Mouse (Mus musculus) liver, embryonic 15.5 days (tissue): Measurements from ENCODE around the gene Got1. TPM values are rescaled to one million over a fixed set of nuclear protein-coding genes. Genes with fewer than 3 reads are reported as not detected.

ENCODE experiments used
- ATAC-seq: fragments of 200-750 bp; cut with Nextera tagmentation; 2 replicates; pipeline ENCODE4 v1.8.0; 2017; ENCODE audit warnings: moderate number of reproducible peaks, mild to moderate bottlenecking, moderate library complexity; ENCODE audit not compliant: insufficient read depth
- H3K27ac ChIP-seq: fragments of 300-500 bp; sonication (generic); replicated peaks from 2 replicates; pipeline ENCODE4 v1.5.1; 2015; ENCODE audit warnings: mild to moderate bottlenecking, inconsistent platforms
- H3K27me3 ChIP-seq: fragments of 300-500 bp; sonication (generic); 2 replicates; pipeline ENCODE4 v1.6.1; 2015; ENCODE audit warnings: mild to moderate bottlenecking, inconsistent platforms
- H3K36me3 ChIP-seq: fragments of 300-500 bp; sonication (generic); replicated peaks from 2 replicates; pipeline ENCODE4 v1.6.1; 2015; ENCODE audit warnings: moderate library complexity, mild to moderate bottlenecking, inconsistent platforms
- H3K4me1 ChIP-seq: fragments of 300-500 bp; sonication (generic); replicated peaks from 2 replicates; pipeline ENCODE4 v1.6.1; 2015; ENCODE audit warnings: inconsistent platforms
- H3K4me2 ChIP-seq: fragments of 300-500 bp; sonication (generic); 2 replicates; pipeline ENCODE4 v1.6.1; 2015; ENCODE audit warnings: moderate library complexity, mild to moderate bottlenecking, inconsistent platforms
- H3K4me3 ChIP-seq: fragments of 300-500 bp; sonication (generic); replicated peaks from 2 replicates; pipeline ENCODE4 v1.5.1; 2015; ENCODE audit warnings: mild to moderate bottlenecking, inconsistent platforms
- H3K9ac ChIP-seq: fragments of 300-500 bp; sonication (generic); 2 replicates; pipeline ENCODE4 v1.6.1; 2015; ENCODE audit warnings: moderate library complexity, mild to moderate bottlenecking, inconsistent platforms
- H3K9me3 ChIP-seq: fragments of 300-500 bp; sonication (generic); replicated peaks from 2 replicates; pipeline ENCODE4 v1.6.1; 2016; ENCODE audit warnings: inconsistent platforms
- WGBS: fragments of 180-500 bp; shearing (Covaris S2); methylation state at CpG from one replicate; pipeline ENCODE4 v1.1.7; 2015; ENCODE audit warnings: mixed read lengths; ENCODE audit not compliant: insufficient replicate concordance; 5-methylcytosine and 5-hydroxymethylcytosine counted together
- polyA plus RNA-seq: library from polyadenylated mRNA; unstranded; fragments of >200 nt; fragmentation: Nextera tagmentation; extraction: Ambion mirVana; gene quantifications from 2 replicates; pipeline ENCODE4 v1.2.1, GENCODE M21; 2015

Gene Got1
- polyA plus RNA-seq, 1 experiment from 2014 or later = 19.8 TPM

- 51% methylated on average over 9 of the region's 9 CpGs for WGBS
- Histone ChIP-seq H3K27me3 (no peaks in the 10 kb centered on the region), H3K4me2 (no peak overlapping the region)
These were observed 43.9 kb downstream of the Got1 start for GRCm38 (mm10) chr19:43480512-43480911.

DNA sequence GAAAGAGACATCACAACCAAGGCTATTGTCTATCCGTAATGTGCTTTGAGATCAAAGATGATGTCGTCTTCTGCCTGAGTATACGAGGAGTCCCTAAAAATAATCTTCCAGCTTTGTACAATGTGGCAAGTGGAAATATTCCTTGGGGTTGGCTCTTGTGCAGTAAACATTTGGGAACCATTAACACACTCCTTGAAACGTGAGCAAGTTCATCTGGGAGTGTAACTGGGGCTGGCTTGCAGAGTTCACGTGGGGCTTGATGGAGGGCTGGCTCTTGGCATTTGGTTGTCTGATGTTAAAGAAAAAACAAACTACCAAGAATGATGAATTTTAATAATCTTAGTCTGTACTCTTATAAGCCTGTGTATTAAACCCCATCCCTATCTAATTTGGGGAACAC, 45.0 kb downstream of the Got1 start:
- Histone ChIP-seq H3K4me2 (no peak overlapping the region), H3K9ac (no peak overlapping the region), H3K4me3 (no peak overlapping the region), H3K27ac (no peak overlapping the region), H3K27me3 (no peaks in the 10 kb centered on the region), H3K4me1 (no peaks in the 10 kb centered on the region), H3K9me3 (no peaks in the 10 kb centered on the region), H3K36me3 (no peaks in the 10 kb centered on the region)
- WGBS = 73% methylated on average over 5 of the region's 5 CpGs
- ATAC-seq = no peak

More at GRCm38 (mm10) chr19:43480512-43480911, 43.9 kb downstream of the Got1 start:
- H3K9me3 ChIP-seq = no peaks in the 10 kb centered on the region
- no peak overlapping the region for H3K27ac ChIP-seq
- no peaks in the 10 kb centered on the region for H3K36me3 ChIP-seq
- H3K4me1 ChIP-seq = no peaks in the 10 kb centered on the region
- H3K4me3 ChIP-seq = no peak overlapping the region
- no peak overlapping the region for H3K9ac ChIP-seq
- ATAC-seq = no peak

- no peak for ATAC-seq
- no peaks in the 10 kb centered on the region for H3K4me1 ChIP-seq
- H3K4me2 ChIP-seq = no peak overlapping the region
- no peaks in the 10 kb centered on the region for H3K36me3 ChIP-seq
- no peak overlapping the region for H3K4me3 ChIP-seq
- 13% methylated on average over 5 of the region's 5 CpGs for WGBS
- no peak overlapping the region for H3K27ac ChIP-seq
- H3K27me3 ChIP-seq = no peaks in the 10 kb centered on the region
- no peaks in the 10 kb centered on the region for H3K9me3 ChIP-seq
- no peak overlapping the region for H3K9ac ChIP-seq
These were observed 45.5 kb downstream of the Got1 start for GRCm38 (mm10) chr19:43478891-43479290.

GRCm38 (mm10) chr19:43477436-43477835, 47.0 kb downstream of the Got1 start:
- 75% methylated on average over 5 of the region's 5 CpGs for WGBS
- H3K4me3 ChIP-seq = no peak overlapping the region
- H3K4me1 ChIP-seq = no peaks in the 10 kb centered on the region
- no peak overlapping the region for H3K9ac ChIP-seq
- H3K27ac ChIP-seq = no peak overlapping the region
- ATAC-seq = no peak
- H3K4me2 ChIP-seq = no peak overlapping the region
- H3K36me3 ChIP-seq = no peaks in the 10 kb centered on the region
- H3K9me3 ChIP-seq = no peaks in the 10 kb centered on the region
- H3K27me3 ChIP-seq = no peaks in the 10 kb centered on the region

DNA sequence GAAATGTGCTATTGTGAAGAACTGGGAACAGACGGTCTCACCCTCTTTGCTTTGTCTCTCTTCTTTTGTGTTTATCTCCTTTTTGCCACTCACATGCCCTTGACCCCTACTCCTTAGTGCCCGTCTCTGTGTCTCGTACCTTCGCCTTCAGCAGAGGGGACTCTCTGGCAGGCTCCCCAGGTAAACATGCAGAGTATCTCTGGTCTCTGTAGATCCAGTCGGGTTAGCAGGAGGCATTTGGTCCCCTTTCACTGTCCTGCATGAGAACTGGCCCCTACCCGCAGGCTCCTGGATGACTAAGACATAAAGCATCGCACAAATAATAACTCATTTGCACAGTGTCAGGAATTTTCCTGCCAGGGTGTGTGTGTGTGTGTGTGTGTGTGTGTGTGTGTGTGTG, 48.3 kb downstream of the Got1 start:
- H3K4me1 ChIP-seq = no peaks in the 10 kb centered on the region
- H3K27me3 ChIP-seq = no peaks in the 10 kb centered on the region
- H3K27ac ChIP-seq = no peak overlapping the region
- ATAC-seq = no peak
- WGBS = 57% methylated on average over 7 of the region's 7 CpGs
- no peak overlapping the region for H3K4me2 ChIP-seq
- no peak overlapping the region for H3K4me3 ChIP-seq
- H3K36me3 ChIP-seq = no peaks in the 10 kb centered on the region
- no peaks in the 10 kb centered on the region for H3K9me3 ChIP-seq
- H3K9ac ChIP-seq = no peak overlapping the region

DNA sequence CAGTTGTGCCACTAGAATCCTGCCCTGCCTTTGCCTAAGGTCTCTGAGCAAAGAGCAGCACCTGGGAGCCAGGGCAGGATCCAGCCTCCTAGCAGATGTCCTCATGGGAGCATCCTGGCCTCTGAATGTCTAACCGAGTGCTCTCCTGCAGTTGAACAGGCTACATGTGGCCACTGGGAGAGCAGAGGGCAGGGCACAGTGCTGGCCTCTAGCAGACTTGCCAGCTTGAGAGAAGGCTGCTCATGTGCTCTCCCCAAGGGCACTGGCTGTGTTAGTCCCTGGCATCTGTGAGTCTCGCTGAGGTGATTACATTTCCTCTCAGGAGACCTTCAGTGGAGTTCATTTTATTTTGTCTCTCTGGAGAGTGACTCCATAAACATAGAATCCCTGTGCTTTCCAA, 48.8 kb downstream of the Got1 start:
- ATAC-seq = no peak
- Histone ChIP-seq H3K27ac (no peak overlapping the region), H3K27me3 (no peaks in the 10 kb centered on the region), H3K4me3 (no peak overlapping the region), H3K4me1 (no peaks in the 10 kb centered on the region), H3K9ac (no peak overlapping the region), H3K9me3 (no peaks in the 10 kb centered on the region), H3K36me3 (no peaks in the 10 kb centered on the region), H3K4me2 (no peak overlapping the region)
- WGBS = 43% methylated on average over 2 of the region's 2 CpGs

GRCm38 (mm10) chr19:43472781-43473180, 51.6 kb downstream of the Got1 start:
- Histone ChIP-seq H3K4me2 (no peak overlapping the region), H3K36me3 (no peaks in the 10 kb centered on the region), H3K9ac (no peak overlapping the region), H3K27ac (no peak overlapping the region), H3K9me3 (no peaks in the 10 kb centered on the region), H3K4me1 (no peaks in the 10 kb centered on the region), H3K27me3 (no peaks in the 10 kb centered on the region), H3K4me3 (no peak overlapping the region)
- 77% methylated on average over 7 of the region's 7 CpGs for WGBS
- ATAC-seq = no peak

DNA sequence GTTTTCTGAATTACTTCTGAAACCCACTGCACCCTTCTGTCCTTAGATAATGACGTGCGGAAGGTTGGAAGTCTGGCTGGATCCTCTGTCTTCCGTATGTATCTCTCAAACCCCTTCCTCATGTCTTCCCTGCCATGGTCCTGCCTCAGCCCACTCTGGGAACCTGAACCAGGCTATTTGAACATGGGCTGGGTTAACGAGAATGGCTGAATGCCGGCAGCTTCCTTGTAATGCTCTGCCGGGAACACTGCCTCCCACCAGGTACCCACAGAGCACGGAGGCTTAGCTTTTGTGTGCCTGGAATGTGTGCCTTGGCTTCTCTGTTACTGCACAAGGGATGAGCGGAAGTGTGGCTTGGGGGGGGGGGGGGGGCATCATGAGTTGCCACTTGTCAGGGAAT, 52.1 kb downstream of the Got1 start:
- ATAC-seq = no peak
- H3K27ac ChIP-seq = no peak overlapping the region
- no peaks in the 10 kb centered on the region for H3K9me3 ChIP-seq
- no peaks in the 10 kb centered on the region for H3K36me3 ChIP-seq
- H3K9ac ChIP-seq = no peak overlapping the region
- H3K4me2 ChIP-seq = no peak overlapping the region
- H3K4me1 ChIP-seq = no peaks in the 10 kb centered on the region
- 70% methylated on average over 8 of the region's 8 CpGs for WGBS
- H3K27me3 ChIP-seq = no peaks in the 10 kb centered on the region
- no peak overlapping the region for H3K4me3 ChIP-seq

DNA sequence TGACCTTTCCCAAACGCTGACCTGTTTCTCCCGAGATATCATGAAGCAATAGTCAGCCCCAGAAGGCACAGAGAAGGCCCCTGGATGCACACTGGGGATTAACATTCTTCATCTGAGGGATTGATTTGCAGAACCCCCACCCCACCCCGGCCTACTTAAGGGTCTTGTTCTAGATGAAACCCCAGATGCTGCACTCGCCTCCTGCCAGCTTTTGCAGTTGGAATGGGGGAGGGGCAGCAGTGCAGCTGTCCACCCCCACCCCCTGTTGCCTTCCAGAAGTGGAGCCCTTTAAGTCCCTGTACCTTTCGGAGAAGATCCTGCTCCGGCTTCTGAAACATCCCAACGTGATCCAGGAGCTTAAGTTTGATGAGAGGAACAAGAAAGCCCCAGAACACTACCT, 55.1 kb downstream of the Got1 start:
- Histone ChIP-seq H3K27ac (no peak overlapping the region), H3K27me3 (no peaks in the 10 kb centered on the region), H3K4me3 (no peak overlapping the region), H3K4me2 (no peak overlapping the region), H3K4me1 (no peaks in the 10 kb centered on the region), H3K9me3 (no peaks in the 10 kb centered on the region), H3K9ac (no peak overlapping the region), H3K36me3 (no peaks in the 10 kb centered on the region)
- ATAC-seq = no peak
- 55% methylated on average over 7 of the region's 7 CpGs for WGBS

DNA sequence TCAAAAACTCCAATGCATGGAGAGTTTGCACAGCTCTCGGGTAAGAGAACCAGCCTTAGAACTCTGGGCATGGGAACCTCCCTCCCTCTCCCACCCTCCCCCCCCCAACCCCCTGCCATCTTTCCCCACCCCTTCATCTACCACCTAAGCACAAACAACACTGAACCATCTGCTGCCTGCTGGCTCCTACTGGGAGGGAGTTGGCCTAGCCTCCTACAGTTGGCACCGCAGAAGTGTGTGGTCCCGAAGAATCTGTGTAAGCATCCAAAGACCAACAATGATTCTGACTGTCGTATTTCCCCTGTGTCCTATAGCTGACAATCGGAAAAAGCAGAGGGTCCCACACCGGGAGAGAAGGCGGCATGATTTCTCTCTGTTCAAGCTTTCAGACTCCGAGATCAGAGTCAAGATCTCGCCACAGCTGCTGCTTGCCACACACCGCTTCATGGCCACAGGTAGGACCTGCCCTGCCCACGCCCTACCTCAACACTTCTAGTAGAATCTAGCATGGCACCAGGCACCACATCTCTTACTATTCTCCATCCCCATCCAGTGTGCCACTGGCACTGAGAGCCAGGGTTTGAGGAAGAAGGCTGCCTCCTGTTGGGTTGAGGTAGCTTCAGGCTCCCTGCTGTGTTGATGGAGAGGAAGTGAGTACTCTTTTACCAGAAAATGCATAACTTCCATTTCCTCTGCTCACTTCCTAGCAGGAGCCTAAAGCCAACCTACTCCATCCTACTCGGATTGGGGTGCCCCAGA, 56.3 kb downstream of the Got1 start:
- no peaks in the 10 kb centered on the region for H3K4me1 ChIP-seq
- no peaks in the 10 kb centered on the region for H3K36me3 ChIP-seq
- ATAC-seq = no peak
- H3K4me2 ChIP-seq = no peak overlapping the region
- H3K9ac ChIP-seq = no peak overlapping the region
- H3K9me3 ChIP-seq = no peaks in the 10 kb centered on the region
- no peak overlapping the region for H3K4me3 ChIP-seq
- no peak overlapping the region for H3K27ac ChIP-seq
- H3K27me3 ChIP-seq = no peaks in the 10 kb centered on the region
- 63% methylated on average over 12 of the region's 12 CpGs for WGBS

GRCm38 (mm10) chr19:43465601-43466255, 58.7 kb downstream of the Got1 start:
- Histone ChIP-seq H3K9me3 (no peaks in the 10 kb centered on the region), H3K27me3 (no peaks in the 10 kb centered on the region), H3K4me3 (no peak overlapping the region), H3K4me1 (no peaks in the 10 kb centered on the region), H3K4me2 (no peak overlapping the region), H3K27ac (no peak overlapping the region), H3K36me3 (no peaks in the 10 kb centered on the region), H3K9ac (no peak overlapping the region)
- 73% methylated on average over 14 of the region's 14 CpGs for WGBS
- no peak for ATAC-seq
